Mouse (Mus musculus) fibroblast of lung, adult 2 months (primary cell): ENCODE results near the gene Tex45.

ENCODE experiments used
- DNase-seq: peaks from one replicate; pipeline ENCODE4 v3.0.0-alpha.2; 2011; ENCODE audit warnings: low read depth

The Tex45 gene

DNA sequence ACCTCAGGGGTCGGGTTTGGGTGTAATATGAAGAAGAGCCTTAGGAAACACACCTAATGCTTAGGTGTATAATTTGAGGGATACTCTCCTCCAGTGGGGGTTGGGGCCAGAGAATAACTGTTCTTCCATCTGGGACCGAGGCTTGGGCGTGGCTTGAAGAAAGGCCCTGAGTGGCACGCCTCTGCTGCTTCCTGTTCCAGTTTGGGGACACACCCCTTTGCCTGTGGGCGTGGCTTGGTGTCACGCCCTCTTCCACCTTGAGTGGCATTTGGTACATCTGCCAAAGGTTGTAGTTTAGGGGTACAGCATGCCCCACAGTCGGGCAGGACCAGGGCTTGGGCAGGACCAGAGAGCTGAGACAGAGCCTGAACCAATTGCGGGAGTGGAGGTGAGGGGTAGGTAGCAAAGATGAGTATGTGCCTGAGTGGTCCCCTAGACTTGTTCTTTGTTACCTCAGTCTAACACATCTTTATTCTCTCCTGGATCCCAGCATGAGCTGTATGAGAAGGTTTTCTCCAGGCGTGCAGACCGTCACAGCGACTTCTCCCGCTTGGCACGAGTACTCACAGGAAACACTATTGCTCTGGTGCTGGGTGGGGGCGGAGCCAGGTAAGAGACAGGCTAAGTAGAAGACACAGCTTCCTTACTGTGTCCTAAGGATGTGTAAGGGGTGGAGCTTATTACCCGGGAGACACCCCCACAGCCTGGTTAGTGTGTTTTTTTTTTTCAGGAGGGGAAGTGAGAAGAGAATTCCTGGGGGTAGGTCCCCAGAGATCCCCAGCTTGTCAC is 65.6 kb downstream of the Tex45 start:
- no peak for DNase-seq
